Mouse (Mus musculus): ENCODE measurements around the gene Rag1. TPM values are rescaled to one million over a fixed set of nuclear protein-coding genes. Genes with fewer than 3 reads are reported as not detected.

Rag1 gene
- total RNA-seq (2021): under 1 TPM; 0.42 to 0.44 TPM

DNA sequence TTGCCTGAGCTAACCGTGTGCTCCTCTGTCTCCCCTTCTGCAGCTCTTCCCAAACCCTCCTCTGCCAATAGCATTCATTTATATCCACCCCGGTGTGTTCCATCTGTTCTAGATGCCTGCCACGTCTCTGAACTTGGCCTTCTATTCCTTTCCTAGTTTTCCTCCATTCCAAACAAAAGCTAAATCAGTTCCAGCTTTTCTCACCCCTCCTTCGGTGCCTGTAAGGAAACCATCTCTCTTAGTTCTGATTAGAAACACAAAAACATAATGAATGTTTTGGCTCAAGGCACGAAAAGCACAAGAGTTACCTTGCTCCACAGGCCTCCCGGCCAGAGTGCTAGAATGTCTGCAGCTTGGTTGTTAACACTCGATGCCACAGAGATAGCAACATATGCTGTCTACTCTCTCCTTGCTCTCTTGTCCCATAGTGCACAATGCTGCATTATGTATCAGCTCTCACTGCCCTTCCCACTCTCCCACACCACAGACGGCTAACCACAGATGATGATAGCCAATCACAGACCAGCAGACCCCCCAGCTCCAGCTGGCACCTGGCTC is at the start of gene Rag1, which contains the start of gene B230118H07Rik:
Gene Rag1 (minus strand): TSS at position 388 of the 558 bp plus-strand sequence.
Gene B230118H07Rik (minus strand): TSS at position 419 of the 558 bp plus-strand sequence.
- DNase-seq: peak; percentile 20
- intact Hi-C loops (cut with DNase I): no loop called here

DNA sequence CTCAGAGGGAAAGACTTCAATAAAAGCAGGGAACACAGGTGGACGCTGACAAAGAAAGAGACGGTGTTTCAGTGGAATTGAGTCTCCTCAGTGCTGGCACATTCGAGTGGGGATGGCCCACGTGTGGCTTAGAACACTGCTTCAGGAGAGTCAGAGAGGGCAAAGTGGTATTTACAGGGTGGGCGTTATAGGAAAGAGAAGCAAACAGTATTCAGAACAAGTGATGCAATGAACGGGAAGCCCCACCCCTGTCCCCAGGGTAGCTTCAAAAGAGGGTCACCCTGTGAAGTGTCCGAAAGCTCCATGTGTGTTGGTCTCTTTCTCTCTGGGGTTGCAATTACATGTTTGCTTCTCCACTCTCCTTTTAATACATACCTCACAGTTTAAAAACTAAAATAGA is 46.3 kb upstream of the Rag1 start:
- intact Hi-C loops (cut with DNase I): loop anchor here (10.0 kb wide), 2 partner anchors 179 to 1389 kb away; no protein-coding TSS in a partner anchor
- DNase-seq: no peak

DNA sequence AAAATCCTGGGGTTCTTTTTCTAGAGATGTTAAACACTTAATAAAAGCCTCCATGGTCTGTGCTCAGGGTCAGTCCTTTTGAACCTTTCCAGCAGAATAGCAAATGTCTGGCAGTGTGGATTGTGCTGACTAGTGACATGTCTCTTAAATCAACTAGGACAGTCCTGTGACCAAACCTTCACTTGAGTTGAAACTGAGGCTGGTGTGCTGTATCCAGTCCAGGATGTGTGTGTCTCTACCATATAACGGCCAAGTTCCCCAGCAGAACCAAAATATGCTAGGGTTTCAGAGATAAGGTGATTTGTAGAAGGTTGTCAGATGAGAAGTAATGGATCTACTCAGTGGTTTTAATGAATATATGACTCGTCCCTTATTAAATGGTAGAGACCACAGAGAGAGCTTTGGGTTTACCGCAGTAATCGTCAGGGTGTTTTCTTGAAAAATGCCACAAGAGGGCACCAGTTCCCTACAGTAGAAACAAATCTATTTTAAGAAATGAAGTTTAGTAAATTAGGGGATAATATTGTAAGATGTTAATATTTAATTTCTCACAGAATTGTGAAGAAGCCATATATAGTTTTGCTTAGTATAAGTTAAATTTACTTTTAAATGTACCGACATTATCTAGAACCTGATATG is 44.4 kb upstream of the Rag1 start:
- no peak for DNase-seq
- intact Hi-C loops (cut with DNase I): loop anchor here (5.0 to 10.0 kb wide), 3 partner anchors 181 to 1391 kb away; partner anchors contain the start of gene Fjx1

DNA sequence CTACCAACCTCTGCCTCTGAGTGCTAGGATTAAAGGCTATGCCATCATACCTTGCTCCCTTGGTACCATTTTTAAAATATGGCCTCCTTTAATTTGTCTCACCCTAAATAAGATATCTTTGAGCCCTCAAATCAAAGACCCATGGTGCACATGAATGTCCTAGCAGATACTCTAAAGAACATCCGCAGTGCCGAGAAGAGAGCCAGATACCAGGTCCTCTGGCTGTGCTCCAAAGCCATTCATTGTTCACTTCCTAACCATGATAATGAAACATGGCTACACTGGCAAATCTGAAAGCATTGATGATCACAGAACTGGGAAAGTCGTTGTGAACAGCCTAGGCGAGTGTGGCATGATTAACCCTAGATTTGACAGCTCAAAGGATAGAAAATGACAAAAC is 43.7 kb upstream of the Rag1 start:
- DNase-seq: no peak
- intact Hi-C loops (cut with DNase I): loop anchor here (5.0 to 10.0 kb wide), 3 partner anchors 182 to 1392 kb away; partner anchors contain the start of gene Fjx1

DNA sequence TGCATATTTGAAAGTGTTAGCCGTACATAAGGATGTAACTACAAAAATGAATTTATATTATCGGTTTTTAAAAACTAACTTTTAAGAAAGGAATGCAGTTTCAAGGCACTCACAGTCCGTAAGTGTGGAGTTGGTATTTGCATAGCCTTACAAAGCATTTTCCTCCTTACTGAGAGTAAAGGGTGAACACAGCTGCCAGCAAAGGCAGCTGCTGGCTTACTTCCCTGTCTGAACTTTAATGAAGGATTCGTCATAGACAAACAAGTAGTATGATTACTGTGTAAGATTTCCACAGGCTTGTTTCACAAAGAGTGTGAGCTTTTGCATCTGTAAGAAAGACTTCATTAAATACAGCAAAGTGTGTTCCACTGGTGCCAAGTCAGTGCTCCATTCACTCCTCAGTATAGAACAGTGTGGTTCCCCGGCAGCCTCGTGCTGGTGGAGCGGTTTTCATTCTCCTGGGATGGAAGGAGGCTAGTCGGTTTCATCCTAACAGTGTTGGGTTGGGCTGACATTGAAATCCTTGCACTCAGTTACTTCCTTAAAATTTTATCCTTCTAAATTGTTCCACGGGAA is 41.0 kb upstream of the Rag1 start:
- DNase-seq: no peak
- intact Hi-C loops (cut with DNase I): loop anchor here (5.0 to 10.0 kb wide), 3 partner anchors 184 to 1394 kb away; partner anchors contain the start of gene Fjx1

DNA sequence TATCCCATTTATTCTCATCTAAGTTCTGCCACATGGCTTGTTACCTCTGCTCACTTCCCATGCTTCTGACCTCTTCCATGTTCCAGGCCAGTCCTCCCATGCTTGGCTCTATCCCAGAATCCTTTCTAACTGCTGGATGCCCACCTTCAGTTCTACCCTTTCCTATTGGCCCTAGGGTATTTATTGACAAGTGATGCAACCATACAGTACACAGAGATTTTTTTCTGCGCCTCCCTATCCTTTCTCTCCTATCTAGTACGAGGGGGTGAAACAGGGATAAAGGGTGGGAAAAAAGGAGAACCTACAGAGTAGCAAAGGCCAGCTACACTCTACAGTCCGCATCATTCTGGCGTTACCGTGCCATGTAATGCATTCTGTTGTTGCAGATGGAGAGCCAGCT is 38.7 kb upstream of the Rag1 start:
- intact Hi-C loops (cut with DNase I): no loop called here

DNA sequence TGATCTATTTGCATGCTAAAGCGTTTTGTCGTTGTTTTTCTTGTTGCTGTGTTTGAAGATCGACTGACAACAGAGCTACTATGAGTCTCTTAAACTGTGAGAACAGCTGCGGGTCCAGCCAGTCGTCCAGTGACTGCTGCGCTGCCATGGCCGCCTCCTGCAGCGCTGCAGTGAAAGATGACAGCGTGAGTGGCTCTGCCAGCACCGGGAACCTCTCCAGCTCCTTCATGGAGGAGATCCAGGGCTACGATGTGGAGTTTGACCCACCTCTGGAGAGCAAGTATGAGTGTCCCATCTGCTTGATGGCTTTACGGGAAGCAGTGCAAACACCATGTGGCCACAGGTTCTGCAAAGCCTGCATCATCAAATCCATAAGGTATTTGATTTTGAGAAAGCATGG is 35.1 kb upstream of the Rag1 start:
- DNase-seq: peak; percentile 79

More for the DNA sequence above, 38.7 kb upstream of the Rag1 start:
- no peak for DNase-seq

DNA sequence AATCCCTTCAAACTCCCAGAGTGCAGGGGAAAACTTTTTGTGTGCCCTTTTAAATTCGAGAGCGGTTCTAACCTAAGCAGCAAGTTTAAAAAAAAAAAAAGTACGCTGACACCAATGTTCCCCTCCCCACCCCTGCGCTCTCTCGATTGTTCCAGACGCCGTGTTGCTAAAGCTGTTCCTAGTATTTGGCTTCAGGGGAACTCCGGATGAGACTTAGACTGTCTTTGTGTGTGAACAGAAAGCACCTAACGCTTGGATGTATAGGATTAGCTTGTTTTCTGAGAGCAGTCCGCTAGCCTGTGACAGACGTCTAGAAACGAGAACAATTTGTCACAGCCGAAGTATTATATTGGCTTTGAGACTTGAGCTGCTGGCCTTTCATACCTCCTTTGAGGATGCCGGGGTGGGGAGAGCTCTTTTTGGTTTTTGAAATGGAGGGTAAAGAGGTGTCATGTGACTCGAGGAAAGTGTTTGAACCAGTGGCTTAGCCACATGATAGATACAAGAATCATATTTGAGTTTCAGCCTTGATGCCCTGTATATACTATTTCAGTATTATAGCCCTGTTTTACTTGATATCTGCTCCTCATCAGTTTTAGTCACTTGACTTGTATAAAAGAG is 30.0 kb upstream of the Rag1 start:
- intact Hi-C loops (cut with DNase I): no loop called here
- DNase-seq: no peak

More for the DNA sequence above, 35.1 kb upstream of the Rag1 start:
- intact Hi-C loops (cut with DNase I): no loop called here

DNA sequence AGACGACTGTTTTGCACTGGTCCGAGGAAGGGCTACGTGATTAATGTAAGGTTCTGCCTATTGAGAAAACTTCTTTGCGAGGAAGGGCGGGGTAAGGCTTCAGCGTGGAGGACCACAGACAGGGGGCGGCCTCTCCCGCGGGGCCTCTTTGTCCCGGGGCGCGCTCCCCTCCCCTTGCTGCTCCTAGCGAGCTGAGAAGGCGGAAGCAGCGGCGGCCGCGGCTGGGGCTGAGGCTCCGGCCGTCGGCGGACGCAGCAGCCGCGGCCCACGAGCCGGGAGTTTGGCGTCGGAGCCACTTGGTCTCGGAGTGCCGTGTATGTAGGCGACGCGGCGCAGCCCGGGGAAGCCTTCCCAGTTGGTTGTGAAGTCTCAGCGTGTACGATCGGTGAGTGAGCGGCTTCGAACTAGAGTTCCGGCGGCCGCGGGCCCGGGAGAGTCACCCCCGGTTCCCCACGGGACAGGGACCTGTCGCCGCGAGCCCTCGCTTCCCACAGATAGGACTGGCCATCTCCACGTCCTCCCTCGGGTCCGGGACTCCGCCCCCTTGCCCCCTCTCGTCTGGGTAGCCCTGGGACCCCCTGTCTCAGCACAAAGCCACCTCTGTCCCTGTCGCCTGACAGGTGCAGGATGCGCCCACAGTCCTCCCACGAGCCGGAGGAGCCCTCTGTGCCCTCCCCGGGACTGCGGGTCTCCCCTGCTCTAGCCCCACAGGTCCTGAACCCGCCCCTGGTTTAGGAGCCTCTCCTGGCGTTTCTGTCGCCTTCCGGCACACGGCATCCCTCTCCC is 29.1 kb upstream of the Rag1 start, which contains the start of gene Traf6:
Gene Traf6 (plus strand): TSS at position 194 of the 786 bp plus-strand sequence.
- intact Hi-C loops (cut with DNase I): no loop called here

DNA sequence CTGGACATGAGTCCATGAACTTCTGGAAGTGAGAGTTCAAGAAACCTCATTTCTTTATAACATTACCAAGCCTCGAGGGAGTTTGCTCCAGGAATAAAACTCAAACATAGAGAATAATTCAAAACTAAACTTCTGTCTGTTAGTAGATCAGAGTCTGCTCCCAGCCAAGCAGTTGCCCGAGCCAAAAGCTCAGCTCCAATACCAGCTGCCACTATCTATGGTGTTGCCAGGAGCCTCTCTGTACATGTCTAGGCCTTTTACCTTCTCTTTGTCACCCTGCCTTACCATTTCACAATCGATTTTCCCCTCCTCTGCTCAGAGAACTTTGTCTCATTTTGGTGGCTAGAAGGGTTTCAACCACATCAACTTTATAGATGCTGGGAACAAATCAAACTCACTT is 24.2 kb upstream of the Rag1 start:
- intact Hi-C loops (cut with DNase I): no loop called here
- peak; percentile 14 for DNase-seq

More for the DNA sequence above, 29.1 kb upstream of the Rag1 start, which contains the start of gene Traf6:
- DNase-seq: peak; percentile 87

DNA sequence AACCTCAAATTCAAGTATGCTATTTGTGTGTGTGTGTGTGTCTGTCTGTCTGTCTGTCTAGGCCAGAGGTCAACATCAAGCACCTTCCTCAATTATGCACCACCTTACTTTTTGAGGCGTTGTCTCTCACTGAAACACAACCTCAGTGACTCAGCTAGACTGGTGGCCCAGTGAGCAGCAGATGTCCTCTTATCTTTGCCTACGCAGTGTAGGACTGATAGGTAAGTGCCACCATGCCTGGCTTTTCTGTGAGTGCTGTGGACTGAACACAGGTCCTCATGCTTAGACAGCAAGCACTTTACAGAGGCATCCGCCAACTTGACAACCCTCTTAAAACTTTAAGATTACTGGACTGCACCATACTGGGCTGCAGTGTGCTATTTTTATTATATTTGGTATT is 19.4 kb upstream of the Rag1 start:
- intact Hi-C loops (cut with DNase I): no loop called here

DNA sequence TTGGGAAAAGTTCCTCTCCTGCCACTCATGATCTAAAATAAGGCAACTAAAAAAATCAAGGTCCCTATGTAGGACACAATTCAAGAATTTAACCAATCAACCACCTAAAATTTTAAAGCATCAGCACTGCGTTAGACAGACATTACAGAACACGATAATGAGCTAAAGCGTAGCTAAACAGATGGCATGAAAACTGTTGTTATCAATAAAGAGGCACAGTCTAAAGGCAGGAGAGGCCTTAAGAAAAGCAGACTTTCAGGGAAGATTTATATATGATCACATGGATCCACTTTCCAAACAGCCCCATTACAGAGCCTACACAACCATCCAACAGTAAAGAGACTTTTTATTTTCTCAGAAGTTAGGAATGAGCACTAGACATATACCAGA is 16.4 kb upstream of the Rag1 start:
- intact Hi-C loops (cut with DNase I): no loop called here
- no peak for DNase-seq

More for the DNA sequence above, 19.4 kb upstream of the Rag1 start:
- no peak for DNase-seq

DNA sequence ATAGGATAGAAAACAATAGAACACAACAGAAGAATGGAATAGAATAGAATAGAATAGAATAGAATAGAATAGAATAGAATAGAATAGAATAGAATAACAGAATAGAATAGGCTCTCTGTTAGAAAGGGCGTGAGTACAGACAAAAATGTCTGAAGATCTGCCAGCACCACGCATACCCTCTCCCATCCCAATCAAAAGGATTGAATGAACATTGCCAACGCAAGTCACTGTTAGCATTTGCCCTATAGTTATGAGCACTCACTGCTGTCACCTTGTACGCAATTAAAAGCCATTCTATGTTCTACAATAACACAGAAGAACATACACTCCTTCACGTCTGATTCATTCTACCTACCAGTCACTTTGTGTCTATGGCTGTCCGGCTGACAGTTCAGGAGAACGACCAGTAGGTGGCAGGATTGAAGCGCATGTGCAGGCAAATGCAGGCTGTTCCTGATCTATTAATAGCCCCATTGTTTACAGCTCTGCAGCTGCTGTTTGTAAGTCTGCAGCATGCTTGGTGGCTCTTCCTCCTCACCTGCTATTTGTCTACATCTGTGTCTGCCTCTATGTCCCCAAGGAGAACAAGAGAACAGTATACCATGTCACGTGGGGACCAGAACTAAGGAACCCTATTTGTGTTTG is 15.9 kb upstream of the Rag1 start:
- DNase-seq: peak; percentile 81
- intact Hi-C loops (cut with DNase I): no loop called here

DNA sequence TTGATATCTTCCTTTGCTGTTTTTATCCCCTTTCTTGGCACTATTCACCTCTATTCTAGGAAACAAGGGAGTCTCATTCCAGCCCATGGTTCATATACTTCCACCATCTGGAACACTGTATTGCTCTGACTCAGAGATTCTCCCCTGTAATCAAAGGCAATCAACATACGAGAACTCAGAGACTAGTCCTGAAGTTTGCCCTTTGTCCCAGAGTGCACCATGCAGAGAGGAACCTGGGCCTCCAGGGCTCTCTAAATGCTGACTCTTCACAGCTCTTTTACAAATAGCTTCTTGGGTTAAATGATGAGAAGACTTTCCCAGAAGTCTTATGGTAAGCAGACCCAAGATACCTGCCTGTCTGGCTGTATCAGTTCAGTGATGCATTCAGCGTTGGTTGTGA is 11.2 kb upstream of the Rag1 start:
- intact Hi-C loops (cut with DNase I): no loop called here
- DNase-seq: no peak

DNA sequence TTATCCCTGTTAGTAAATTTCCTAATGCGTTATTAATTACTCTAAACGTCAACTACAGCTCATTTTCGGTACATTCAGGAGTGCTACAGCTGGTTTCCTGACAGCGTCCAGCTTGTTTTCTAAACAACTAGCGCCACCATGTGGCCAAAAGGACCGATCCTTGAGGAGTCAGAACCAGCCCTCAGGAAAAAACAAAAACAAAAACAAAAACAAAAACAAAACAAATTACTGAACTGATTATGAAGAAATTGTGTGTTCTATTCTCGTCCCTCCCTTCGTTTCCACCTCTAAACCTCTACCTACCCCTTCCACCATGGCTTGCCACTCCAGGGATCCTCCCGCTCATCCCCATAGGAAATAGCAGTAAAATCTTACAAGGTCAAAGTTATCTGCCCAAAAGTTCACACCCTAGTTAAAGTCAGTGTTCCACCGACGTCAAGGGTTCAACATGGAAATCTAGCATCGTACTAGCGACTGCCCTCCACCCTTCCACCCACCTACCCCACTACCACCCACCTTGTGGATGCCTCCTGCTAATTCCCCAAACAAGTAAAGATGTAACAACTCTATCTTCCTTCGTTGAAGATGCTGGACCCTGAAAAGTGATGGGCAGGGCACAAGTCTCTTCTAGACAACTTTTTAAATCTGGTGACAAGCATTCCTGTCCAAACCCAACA is 3.8 kb upstream of the Rag1 start:
- peak; percentile 89 for DNase-seq

DNA sequence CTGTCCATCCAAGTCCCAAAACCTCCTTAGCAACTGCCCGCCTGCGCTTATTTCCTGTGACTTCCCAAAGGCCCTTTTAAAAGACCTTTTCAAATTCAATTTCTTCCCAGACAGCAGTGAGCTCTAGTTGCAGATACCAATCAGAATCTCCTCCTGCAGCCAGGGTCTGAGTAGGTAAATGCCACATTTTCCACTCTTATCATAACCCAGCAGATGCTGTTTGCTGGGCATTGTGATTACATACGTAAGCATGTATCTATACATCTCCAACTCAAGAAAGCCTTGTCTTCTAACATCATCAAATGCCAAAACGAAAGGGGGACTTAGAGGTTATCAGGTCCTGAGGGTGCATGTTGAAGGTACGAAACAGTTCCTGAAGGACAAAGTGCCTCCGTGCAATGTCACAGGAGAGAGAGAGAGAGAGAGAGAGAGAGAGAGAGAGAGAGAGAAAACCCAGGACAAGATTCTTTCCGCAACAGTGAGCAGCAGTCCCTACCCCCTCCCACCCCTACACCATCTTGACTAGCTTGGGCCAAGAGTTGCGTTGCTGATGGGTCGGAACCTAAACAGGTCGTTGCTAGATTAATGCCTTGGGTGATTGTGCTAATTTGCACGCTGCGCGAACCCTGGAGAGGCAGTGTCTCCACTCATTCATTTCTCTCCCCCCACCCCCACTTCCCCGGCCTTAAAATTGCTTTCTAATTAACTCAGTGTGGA is 3.1 kb upstream of the Rag1 start:
- DNase-seq: peak; percentile 29
- intact Hi-C loops (cut with DNase I): loop anchor here (10.0 kb wide), 4 partner anchors 58 to 478 kb away; no protein-coding TSS in a partner anchor

More for the DNA sequence above, 3.8 kb upstream of the Rag1 start:
- intact Hi-C loops (cut with DNase I): loop anchor here (10.0 kb wide), 4 partner anchors 58 to 478 kb away; no protein-coding TSS in a partner anchor

DNA sequence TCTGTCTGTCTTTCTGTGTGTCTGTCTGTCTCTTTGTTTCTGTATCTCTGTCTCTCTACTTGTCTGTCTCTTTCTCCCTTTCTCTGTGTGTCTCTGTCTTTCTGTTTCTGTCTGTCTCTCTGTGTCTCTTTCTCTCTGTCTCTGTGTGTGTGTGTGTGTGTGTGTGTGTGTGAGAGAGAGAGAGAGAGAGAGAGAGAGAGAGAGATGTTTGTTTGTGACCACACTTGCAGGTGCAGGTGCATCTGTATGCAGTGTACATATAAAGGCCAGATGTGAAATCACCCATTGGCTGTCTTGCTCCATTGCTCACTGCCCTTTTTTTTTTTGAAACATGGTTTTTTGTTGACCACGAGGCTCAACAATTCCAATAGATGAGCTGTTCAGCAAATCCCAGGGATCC is 1.1 kb upstream of the Rag1 start:
- intact Hi-C loops (cut with DNase I): loop anchor here (10.0 kb wide), 4 partner anchors 56 to 476 kb away; no protein-coding TSS in a partner anchor
- no peak for DNase-seq

DNA sequence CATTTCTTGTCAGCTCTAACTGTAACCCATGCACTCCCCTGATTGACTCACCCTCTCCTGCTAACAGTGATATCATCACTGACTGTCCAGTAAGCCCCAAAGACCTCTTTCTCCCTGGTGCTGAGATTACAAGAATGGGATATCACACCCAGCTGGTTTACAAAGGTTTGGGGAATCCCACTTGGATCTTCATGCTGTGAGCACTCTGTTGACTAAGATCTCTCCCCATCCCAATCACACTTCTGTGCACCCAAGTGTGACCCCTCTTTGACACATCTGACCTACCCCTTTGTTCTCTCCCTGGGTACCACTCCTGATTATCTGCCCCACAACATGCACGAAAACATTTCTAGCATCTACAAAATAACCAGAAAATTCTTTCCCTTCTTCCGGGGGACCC is 940 bp downstream of the Rag1 start:
- no peak for DNase-seq
- intact Hi-C loops (cut with DNase I): no loop called here
